Mouse (Mus musculus) spleen, adult 2 months (tissue): Measurements from ENCODE around the gene Hnrnph3. TPM values are rescaled to one million over a fixed set of nuclear protein-coding genes. Genes with fewer than 3 reads are reported as not detected.

ENCODE experiments used
- DNase-seq, 2 experiments: peaks; one replicate each; pipeline versions ENCODE4 v3.0.0 to v3.0.0-alpha.2; 2012 to 2021; ENCODE audit warnings: low spot score in 2 of 2, low read depth in 1 of 2
- H3K27ac ChIP-seq: fragments of 200-500 bp; 2 replicates; pipeline ENCODE4 v1.5.1; 2012; ENCODE audit warnings: low read length, inconsistent platforms; ENCODE audit not compliant: insufficient read depth
- H3K27me3 ChIP-seq: fragments of 200-500 bp; 2 replicates; pipeline ENCODE4 v1.6.1; 2012; ENCODE audit warnings: mild to moderate bottlenecking, moderate library complexity, low read length, inconsistent platforms; ENCODE audit not compliant: control insufficient read depth, insufficient read depth
- H3K36me3 ChIP-seq: fragments of 200-500 bp; 2 replicates; pipeline ENCODE4 v1.6.1; 2012; ENCODE audit warnings: mild to moderate bottlenecking, low read length, inconsistent platforms; ENCODE audit not compliant: control insufficient read depth, insufficient read depth
- H3K4me1 ChIP-seq: fragments of 200-500 bp; 2 replicates; pipeline ENCODE4 v1.6.1; 2011; ENCODE audit warnings: inconsistent platforms; ENCODE audit not compliant: control insufficient read depth, insufficient read depth, insufficient read length
- H3K4me3 ChIP-seq: fragments of 200-500 bp; 2 replicates; pipeline ENCODE4 v1.5.1; 2011; ENCODE audit warnings: mild to moderate bottlenecking, inconsistent platforms; ENCODE audit not compliant: insufficient read depth, insufficient read length; ENCODE audit errors: extremely low read depth
- CTCF ChIP-seq: fragments of 200-500 bp; IDR thresholded peaks from 2 replicates; pipeline ENCODE4 v1.5.1; 2011; ENCODE audit warnings: mild to moderate bottlenecking, inconsistent platforms; ENCODE audit not compliant: insufficient read depth, insufficient read length, insufficient replicate concordance; ENCODE audit errors: extremely low read depth
- POLR2A ChIP-seq: fragments of 200-500 bp; IDR thresholded peaks from 2 replicates; pipeline ENCODE4 v1.6.1; 2011; ENCODE audit warnings: low read depth, low read length, inconsistent platforms
- WGBS: fragments of 180-500 bp; shearing (Covaris S2); methylation state at CpG from one replicate; pipeline ENCODE4 v1.1.7; 2018; 5-methylcytosine and 5-hydroxymethylcytosine counted together
- polyA plus RNA-seq: library from polyadenylated mRNA; depleted of rRNA; stranded (reverse); fragments of >200 nt; gene quantifications from 2 replicates; pipeline ENCODE4 v1.2.3, GENCODE M21; 2012

Hnrnph3 gene
- polyA plus RNA-seq, 1 experiment, result 11.2 TPM

- WGBS, result 78% methylated on average over 3 of the region's 3 CpGs
- H3K27me3 ChIP-seq, result no peaks in the 10 kb centered on the region
- TF ChIP-seq CTCF, result no peak
- TF ChIP-seq POLR2A, result no peak
- H3K4me3 ChIP-seq, result no peak overlapping the region
- DNase-seq, result no peak
- no peaks in the 10 kb centered on the region for H3K36me3 ChIP-seq
- H3K4me1 ChIP-seq, result no peaks in the 10 kb centered on the region
- H3K27ac ChIP-seq, result no peak overlapping the region
Observed at GRCm38 (mm10) chr10:63032267-63032666, 8.2 kb upstream of the Hnrnph3 start.

- TF ChIP-seq CTCF (no peak), POLR2A (no peak)
- H3K27ac ChIP-seq, result no peak overlapping the region
- WGBS, result 97% methylated on average over 4 of the region's 4 CpGs
- DNase-seq, result no peak
- no peaks in the 10 kb centered on the region for H3K36me3 ChIP-seq
- H3K27me3 ChIP-seq, result no peaks in the 10 kb centered on the region
- no peak overlapping the region for H3K4me3 ChIP-seq
- H3K4me1 ChIP-seq, result peaks cover 4% of the 10 kb centered on the region; the same call in 1 of the 2 replicates
Observed at GRCm38 (mm10) chr10:63028396-63028795, 4.4 kb upstream of the Hnrnph3 start.

GRCm38 (mm10) chr10:63027376-63028161 is 3.6 kb upstream of the Hnrnph3 start:
- DNase-seq, result no peak
- Histone ChIP-seq H3K27me3 (no peaks in the 10 kb centered on the region), H3K36me3 (no peaks in the 10 kb centered on the region), H3K27ac (no peak overlapping the region), H3K4me1 (peaks cover 4% of the 10 kb centered on the region; the same call in 1 of the 2 replicates), H3K4me3 (no peak overlapping the region)
- no peak for TF ChIP-seq POLR2A
- TF ChIP-seq CTCF, result no peak
- 93% methylated on average over 10 of the region's 10 CpGs for WGBS

- Histone ChIP-seq H3K27me3 (no peaks in the 10 kb centered on the region), H3K36me3 (no peaks in the 10 kb centered on the region), H3K4me3 (no peak overlapping the region), H3K27ac (no peak overlapping the region), H3K4me1 (peaks cover 6% of the 10 kb centered on the region; the same call in 1 of the 2 replicates)
- no peak for TF ChIP-seq CTCF
- TF ChIP-seq POLR2A, result no peak
- no peak for DNase-seq
- 90% methylated on average over 6 of the region's 6 CpGs for WGBS
Observed at GRCm38 (mm10) chr10:63026795-63027160, 2.8 kb upstream of the Hnrnph3 start.

- TF ChIP-seq POLR2A (no peak), CTCF (no peak)
- Histone ChIP-seq H3K4me3 (no peak overlapping the region), H3K4me1 (peaks cover 7% of the 10 kb centered on the region; the same call in 1 of the 2 replicates), H3K27ac (no peak overlapping the region), H3K36me3 (no peaks in the 10 kb centered on the region), H3K27me3 (no peaks in the 10 kb centered on the region)
- DNase-seq, result no peak
- 77% methylated on average over 8 of the region's 8 CpGs for WGBS
Observed at GRCm38 (mm10) chr10:63026156-63026794, 2.3 kb upstream of the Hnrnph3 start.

- Histone ChIP-seq H3K27me3 (no peaks in the 10 kb centered on the region), H3K27ac (no peak overlapping the region), H3K4me1 (peaks cover 11% of the 10 kb centered on the region), H3K4me3 (no peak overlapping the region), H3K36me3 (no peaks in the 10 kb centered on the region)
- no peak for DNase-seq
- 55% methylated on average over 6 of the region's 6 CpGs for WGBS
- TF ChIP-seq POLR2A, result no peak
- no peak for TF ChIP-seq CTCF
Observed at GRCm38 (mm10) chr10:63025491-63026011, 1.5 kb upstream of the Hnrnph3 start.

- peak in 1 of 2 experiments; percentile 31 for DNase-seq
- H3K27me3 ChIP-seq, result no peaks in the 10 kb centered on the region
- H3K4me3 ChIP-seq, result 0 out of 2 replicates have a peak overlapping the region, but pooled peaks have one; percentile 64
- no peak overlapping the region for H3K27ac ChIP-seq
- H3K4me1 ChIP-seq, result peaks cover 11% of the 10 kb centered on the region
- TF ChIP-seq POLR2A (no peak), CTCF (no peak)
- no peaks in the 10 kb centered on the region for H3K36me3 ChIP-seq
- WGBS, result 17% methylated on average over 2 of the region's 2 CpGs
Observed at GRCm38 (mm10) chr10:63025016-63025415, 999 bp upstream of the Hnrnph3 start.
